Mouse (Mus musculus): ENCODE results near the gene Olfr434. TPM values are rescaled to one million over a fixed set of nuclear protein-coding genes. Genes with fewer than 3 reads are reported as not detected.
"Not testable (repeated sequence)": the region's sequence is repeated elsewhere in the genome, so short reads cannot be mapped to it uniquely, and the experiment has no call there.

The Olfr434 gene
- polyA plus RNA-seq (2012; rRNA removed) = not detected in 2 replicates

GRCm38 (mm10) chr6:43212873-43213272 is at the start of gene Olfr434:
Gene Olfr434 (plus strand): TSS chr6:43213021.
- DNase-seq (ENCODE audit: low spot score) = not testable (repeated sequence)

- no peak for DNase-seq (ENCODE audit: low spot score)
Measured at GRCm38 (mm10) chr6:43167246-43167645, 45.6 kb upstream of the Olfr434 start.

GRCm38 (mm10) chr6:43171840-43172239 is 41.0 kb upstream of the Olfr434 start, which contains the start of gene Olfr13:
Gene Olfr13 (plus strand): TSS chr6:43172140.
- no peak for DNase-seq (ENCODE audit: low spot score)

- DNase-seq (ENCODE audit: low spot score) = no peak
Measured at GRCm38 (mm10) chr6:43178129-43178528, 34.7 kb upstream of the Olfr434 start.

GRCm38 (mm10) chr6:43178584-43179501 is 34.0 kb upstream of the Olfr434 start:
- DNase-seq (ENCODE audit: low spot score) = no peak

GRCm38 (mm10) chr6:43190986-43191385 is 21.8 kb upstream of the Olfr434 start:
- no peak for DNase-seq (ENCODE audit: low spot score)

- DNase-seq (ENCODE audit: low spot score) = no peak
Measured at GRCm38 (mm10) chr6:43196781-43197180, 16.0 kb upstream of the Olfr434 start, which contains the start of gene Olfr435. Gene Olfr435 (plus strand): TSS chr6:43197146.

- DNase-seq (ENCODE audit: low spot score) = no peak
Measured at GRCm38 (mm10) chr6:43198094-43198493, 14.7 kb upstream of the Olfr434 start.

- DNase-seq (ENCODE audit: low spot score) = no peak
Measured at GRCm38 (mm10) chr6:43202786-43203185, 10.0 kb upstream of the Olfr434 start.

- no peak for DNase-seq (ENCODE audit: low spot score)
Measured at GRCm38 (mm10) chr6:43205355-43205754, 7.5 kb upstream of the Olfr434 start.

GRCm38 (mm10) chr6:43231255-43231654 is 18.4 kb downstream of the Olfr434 start, which contains the start of gene Olfr47:
Gene Olfr47 (plus strand): TSS chr6:43231529.
- not testable (repeated sequence) for DNase-seq (ENCODE audit: low spot score)

GRCm38 (mm10) chr6:43242061-43242460 is 29.2 kb downstream of the Olfr434 start:
- DNase-seq (ENCODE audit: low spot score) = no peak

- DNase-seq (ENCODE audit: low spot score) = no peak
Measured at GRCm38 (mm10) chr6:43247396-43247795, 34.6 kb downstream of the Olfr434 start.

GRCm38 (mm10) chr6:43252994-43253393 is 40.2 kb downstream of the Olfr434 start:
- no peak for DNase-seq (ENCODE audit: low spot score)

- DNase-seq (ENCODE audit: low spot score) = no peak
Measured at GRCm38 (mm10) chr6:43254193-43254926, 41.5 kb downstream of the Olfr434 start.

- no peak for DNase-seq (ENCODE audit: low spot score)
Measured at GRCm38 (mm10) chr6:43260756-43261155, 47.9 kb downstream of the Olfr434 start.

- peak; percentile 76 for DNase-seq (ENCODE audit: low spot score)
Measured at GRCm38 (mm10) chr6:43265363-43266041, 52.7 kb downstream of the Olfr434 start, which contains the start of gene Arhgef5. Gene Arhgef5 (plus strand): TSS chr6:43265582.

- DNase-seq (ENCODE audit: low spot score) = no peak
Measured at GRCm38 (mm10) chr6:43266356-43266755, 53.5 kb downstream of the Olfr434 start.
